In genomic region chr13:11874852-11875251, GRCm38 (mm10) we compare ENCODE assay signal across 13 mouse cellular contexts.
DNase-seq lines count a peak whose midpoint lies in the region; ATAC-seq and TF ChIP-seq lines count a peak whose summit lies in the region.
"Had no signal": no experiment of that assay in that cellular context is flagged by ENCODE, and none has a peak within 500 bp of the region (broad histone marks: within the 10 kb centered on the region; RNA-seq: fewer than 3 reads in every experiment).

No protein-coding gene starts in this region.

- no peaks in the 10 kb centered on the region for H3K36me3 ChIP-seq in kidney, adult 2 months (ENCODE audit: control insufficient read depth, insufficient read depth, low read length)
- no peaks in the 10 kb centered on the region for H3K36me3 ChIP-seq in ES-Bruce4 (ENCODE audit: control insufficient read depth, insufficient read depth, low read length, poor library complexity, severe bottlenecking)
- no peaks in the 10 kb centered on the region for H3K36me3 ChIP-seq in MEL (ENCODE audit: control insufficient read depth in 1 of 2, insufficient read depth in 2 of 2, low read length in 2 of 2)
- H3K36me3 ChIP-seq: hindbrain, embryonic 12.5 days had no signal

- no peak for DNase-seq in kidney, adult 2 months
- no peak for DNase-seq in kidney, adult 8-10 months
- DNase-seq in MEL (ENCODE audit: low read depth, low spot score), result peak; percentile 2
- DNase-seq in lung, adult 2 months, result peak; percentile 9
- no peak for DNase-seq in left cerebral cortex, postnatal 10 days (ENCODE audit: extremely low spot score in 1 of 2, low spot score in 2 of 2)
- no peak for DNase-seq in cerebellum, postnatal 36 days
- DNase-seq: heart, adult 11 months; kidney, postnatal 25 days had no signal

- H3K27me3 ChIP-seq in kidney, adult 2 months (replicated peaks; ENCODE audit: control insufficient read depth, insufficient read depth, low read length), result no peaks in the 10 kb centered on the region
- H3K27me3 ChIP-seq in ES-Bruce4 (ENCODE audit: control insufficient read depth, insufficient read depth, low read length, poor library complexity, severe bottlenecking), result no peaks in the 10 kb centered on the region
- H3K27me3 ChIP-seq in MEL (ENCODE audit: control insufficient read depth in 1 of 2, insufficient read depth in 2 of 2, low read length in 2 of 2), result no peaks in the 10 kb centered on the region
- H3K27me3 ChIP-seq: hindbrain, embryonic 12.5 days; megakaryocyte, embryonic 14.5 days had no signal

- no peak; the same call in 1 of the 2 replicates for TF ChIP-seq RAD21 in MEL (IDR thresholded peaks at IDR 0.05; ENCODE audit: low read depth, low read length)

- ATAC-seq in megakaryocyte, adult 5-6 weeks (ENCODE audit: poor library complexity, severe bottlenecking), result no peak
- ATAC-seq: forebrain, embryonic 16.5 days had no signal

- peak; percentile 32; the same call in 1 of the 2 replicates for TF ChIP-seq CTCF in kidney, adult 2 months (conservative IDR thresholded peaks at IDR 0.05; ENCODE audit: insufficient read depth, insufficient read length, low read depth, low read length)
- TF ChIP-seq CTCF in ES-Bruce4 (IDR thresholded peaks at IDR 0.05; ENCODE audit: low read depth, low read length), result peak; percentile 74
- peak; percentile 17 to 32 (median 25); a peak in 3 of 6 replicates for TF ChIP-seq CTCF in MEL (IDR thresholded peaks at IDR 0.05 in 2 of 3, conservative IDR thresholded peaks at IDR 0.05 in 1 of 3; ENCODE audit: control insufficient read depth in 1 of 3, insufficient read depth in 1 of 3, low read depth in 2 of 3, low read length in 3 of 3, poor library complexity in 1 of 3, severe bottlenecking in 1 of 3)
- peak; percentile 64 for TF ChIP-seq CTCF in lung, adult 2 months (IDR thresholded peaks at IDR 0.05; ENCODE audit: insufficient read depth, low read length)

- TF ChIP-seq EP300 in ES-Bruce4 (IDR thresholded peaks at IDR 0.05; ENCODE audit: insufficient read depth, low read depth, low read length) (no peak), MEL (IDR thresholded peaks at IDR 0.05; ENCODE audit: low read depth in 1 of 2, low read length in 2 of 2) (no peak)

- no peak overlapping the region for H3K4me3 ChIP-seq in kidney, adult 2 months (ENCODE audit: insufficient read depth, low read depth, low read length)
- H3K4me3 ChIP-seq in ES-Bruce4 (ENCODE audit: low read depth, low read length) (no peak overlapping the region), MEL (ENCODE audit: control insufficient read depth in 1 of 2, insufficient read depth in 1 of 2, low read depth in 2 of 2, low read length in 2 of 2) (no peak overlapping the region)
- H3K4me3 ChIP-seq in lung, adult 2 months (replicated peaks; ENCODE audit: extremely low read depth, low read depth, low read length), result no peak overlapping the region
- H3K4me3 ChIP-seq: hindbrain, embryonic 12.5 days; megakaryocyte, embryonic 14.5 days had no signal

- H3K9me3 ChIP-seq in ES-Bruce4 (replicated peaks; ENCODE audit: control insufficient read depth, insufficient read depth, low read length, poor library complexity, severe bottlenecking), result no peaks in the 10 kb centered on the region
- H3K9me3 ChIP-seq in MEL (replicated peaks; ENCODE audit: insufficient read depth, low read length), result no peaks in the 10 kb centered on the region
- H3K9me3 ChIP-seq: hindbrain, embryonic 12.5 days; megakaryocyte, embryonic 14.5 days had no signal

- no peaks in the 10 kb centered on the region for H3K79me2 ChIP-seq in MEL (ENCODE audit: control insufficient read depth, insufficient read depth, low read length, poor library complexity)

- intact Hi-C loops in left cerebral cortex, postnatal 10 days (cut with DNase I), result no loop called here

- no peak for TF ChIP-seq POLR2A in kidney, adult 2 months (IDR thresholded peaks at IDR 0.05; ENCODE audit: low read depth, low read length)
- TF ChIP-seq POLR2A in ES-Bruce4 (IDR thresholded peaks at IDR 0.05; ENCODE audit: insufficient read depth, low read length), result no peak
- TF ChIP-seq POLR2A in MEL (IDR thresholded peaks at IDR 0.05; ENCODE audit: control insufficient read depth in 1 of 2, insufficient read depth in 1 of 2, low read depth in 1 of 2, low read length in 2 of 2, poor library complexity in 1 of 2), result no peak
- TF ChIP-seq POLR2A in lung, adult 2 months (IDR thresholded peaks at IDR 0.05; ENCODE audit: borderline replicate concordance, extremely low read depth, low read depth, low read length), result no peak

- no peak overlapping the region for H3K27ac ChIP-seq in kidney, adult 2 months (ENCODE audit: insufficient read depth, low read depth, low read length)
- no peak overlapping the region for H3K27ac ChIP-seq in ES-Bruce4 (ENCODE audit: insufficient read depth, low read length)
- no peak overlapping the region for H3K27ac ChIP-seq in MEL (ENCODE audit: control insufficient read depth, low read depth, low read length)
- H3K27ac ChIP-seq: hindbrain, embryonic 12.5 days had no signal

- H3K9ac ChIP-seq in ES-Bruce4 (ENCODE audit: low read depth, poor library complexity, severe bottlenecking), result no peak overlapping the region
- no peak overlapping the region for H3K9ac ChIP-seq in MEL (ENCODE audit: control insufficient read depth, low read depth, low read length, poor library complexity, severe bottlenecking)
- H3K9ac ChIP-seq: hindbrain, embryonic 12.5 days had no signal

- H3K4me1 ChIP-seq in kidney, adult 2 months (ENCODE audit: control insufficient read depth, insufficient read depth, low read length), result no peaks in the 10 kb centered on the region
- H3K4me1 ChIP-seq in ES-Bruce4 (ENCODE audit: control insufficient read depth, insufficient read depth, low read length) (no peaks in the 10 kb centered on the region), MEL (ENCODE audit: control insufficient read depth in 1 of 2, insufficient read depth in 2 of 2, low read length in 2 of 2) (no peaks in the 10 kb centered on the region)
- H3K4me1 ChIP-seq in lung, adult 2 months (ENCODE audit: control insufficient read depth, insufficient read depth, low read length), result no peaks in the 10 kb centered on the region
- H3K4me1 ChIP-seq: hindbrain, embryonic 12.5 days; megakaryocyte, embryonic 14.5 days had no signal

- WGBS in kidney, adult 2 months, result 3% methylated on average over 1 of the region's 1 CpGs
- 3% methylated on average over 1 of the region's 1 CpGs for WGBS in lung, adult 2 months

TF ChIP-seq in MEL, 35 proteins besides CTCF, POLR2A, EP300 and RAD21:
- TF ChIP-seq MEF2A (IDR thresholded peaks at IDR 0.05; ENCODE audit: extremely low read depth, insufficient replicate concordance, low read depth, low read length, poor library complexity, severe bottlenecking) (no peak), TAL1 (IDR thresholded peaks at IDR 0.05; ENCODE audit: low read length) (no peak), ZKSCAN1 (IDR thresholded peaks at IDR 0.05; ENCODE audit: low read depth, low read length) (no peak), MAZ (IDR thresholded peaks at IDR 0.05; ENCODE audit: low read depth, low read length) (no peak), ELF1 (IDR thresholded peaks at IDR 0.05; ENCODE audit: low read depth, low read length) (no peak), GABPA (IDR thresholded peaks at IDR 0.05; ENCODE audit: low read depth, low read length) (no peak), MAFK (IDR thresholded peaks at IDR 0.05; ENCODE audit: borderline replicate concordance, low read depth, low read length) (no peak)

Comparison
In these comparisons a context has a peak if more than half of its experiments do, and no peak if none do; other contexts are left out.
1. DNase-seq: peak in MEL (single experiment) and lung, adult 2 months (single experiment); none in kidney, adult 2 months (single experiment), kidney, adult 8-10 months (0 of 2), left cerebral cortex, postnatal 10 days (0 of 2) and cerebellum, postnatal 36 days (0 of 2).
2. Peak in every context shown above with its lines, with median percentiles within 50 percentile points of each other: CTCF ChIP-seq.